Mouse (Mus musculus): Measurements from ENCODE around the gene Lig3. TPM values are rescaled to one million over a fixed set of nuclear protein-coding genes. Genes with fewer than 3 reads are reported as not detected.
"Not testable (repeated sequence)": the region's sequence is repeated elsewhere in the genome, so short reads cannot be mapped to it uniquely, and the experiment has no call there.

Gene Lig3
- polyA plus RNA-seq, 1 experiment from 2014 or later: 35.3 TPM

DNA sequence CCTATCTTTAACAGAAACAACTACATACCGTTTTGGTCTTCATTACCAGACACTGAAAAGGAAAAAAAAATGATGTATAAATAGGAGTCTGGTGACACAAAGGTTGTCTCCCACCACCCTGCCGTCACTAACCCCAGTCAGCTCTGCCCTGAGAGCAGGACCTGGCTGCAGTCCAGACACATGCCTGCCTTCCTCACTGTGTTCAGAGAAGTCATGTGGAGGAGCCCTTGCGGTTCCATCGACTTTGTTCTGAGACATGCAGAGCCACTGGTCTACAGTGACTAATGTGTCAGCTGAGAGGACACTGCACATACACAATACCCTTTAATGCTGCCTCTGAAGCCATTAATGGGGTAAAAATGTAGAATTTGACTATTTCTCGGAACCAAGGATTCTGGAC, 27.6 kb downstream of the Lig3 start:
- Histone ChIP-seq H3K27ac (replicated peaks; ENCODE audit: low read depth, low read length) (no peak overlapping the region), H3K9ac (replicated peaks; ENCODE audit: low read length) (no peak overlapping the region), H3K4me2 (ENCODE audit: low read length) (no peak overlapping the region), H3K4me1 (ENCODE audit: control insufficient read depth, insufficient read depth, low read length) (0 out of 2 replicates have a peak, but pooled peaks cover under 1% of the 10 kb centered on the region), H3K27me3 (ENCODE audit: control insufficient read depth, insufficient read depth, low read length) (no peaks in the 10 kb centered on the region), H3K4me3 (replicated peaks; ENCODE audit: low read depth, low read length) (no peak overlapping the region), H3K36me3 (ENCODE audit: control insufficient read depth, insufficient read depth, low read length) (peaks cover 5% of the 10 kb centered on the region), H3K9me3 (ENCODE audit: control insufficient read depth, low read length) (no peaks in the 10 kb centered on the region)
- 71% methylated on average over 5 of the region's 5 CpGs for WGBS
- DNase-seq: no peak
- ATAC-seq (ENCODE audit: low FRiP score, low TSS enrichment): no peak

DNA sequence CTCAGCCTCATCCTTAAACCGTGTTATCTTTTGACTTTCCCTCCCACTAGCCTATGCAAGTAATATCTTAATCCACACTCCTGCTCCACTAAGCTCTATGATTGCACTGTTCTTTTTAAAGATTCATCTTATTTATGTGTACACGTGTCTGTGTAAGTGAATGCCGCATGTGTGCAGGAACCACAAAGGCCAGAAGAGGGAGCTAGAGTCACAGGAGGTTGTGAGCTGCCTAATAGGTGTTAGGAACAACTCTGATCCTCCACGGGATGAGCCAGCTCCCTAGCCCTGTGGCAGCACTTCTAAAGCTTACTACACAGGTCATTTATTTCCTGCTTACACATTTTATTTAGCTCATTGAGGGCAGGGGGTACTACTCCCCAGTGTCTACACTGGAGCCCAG, 38.4 kb downstream of the Lig3 start:
- H3K9me3 ChIP-seq (ENCODE audit: control insufficient read depth, low read length): no peaks in the 10 kb centered on the region
- no peak overlapping the region for H3K27ac ChIP-seq (replicated peaks; ENCODE audit: low read depth, low read length)
- no peak overlapping the region for H3K9ac ChIP-seq (replicated peaks; ENCODE audit: low read length)
- no peak overlapping the region for H3K4me2 ChIP-seq (ENCODE audit: low read length)
- 62% methylated on average over 4 of the region's 4 CpGs for WGBS
- no peaks in the 10 kb centered on the region for H3K36me3 ChIP-seq (ENCODE audit: control insufficient read depth, insufficient read depth, low read length)
- no peak overlapping the region for H3K4me3 ChIP-seq (replicated peaks; ENCODE audit: low read depth, low read length)
- DNase-seq (peak; percentile 54), ATAC-seq (ENCODE audit: low FRiP score, low TSS enrichment) (no peak)
- no peaks in the 10 kb centered on the region for H3K27me3 ChIP-seq (ENCODE audit: control insufficient read depth, insufficient read depth, low read length)
- H3K4me1 ChIP-seq (ENCODE audit: control insufficient read depth, insufficient read depth, low read length): no peaks in the 10 kb centered on the region

- no peak overlapping the region for H3K4me3 ChIP-seq (replicated peaks; ENCODE audit: low read depth, low read length)
- ATAC-seq (ENCODE audit: low FRiP score, low TSS enrichment): no peak
- no peaks in the 10 kb centered on the region for H3K9me3 ChIP-seq (ENCODE audit: control insufficient read depth, low read length)
- DNase-seq: no peak
- no peak overlapping the region for H3K4me2 ChIP-seq (ENCODE audit: low read length)
- H3K36me3 ChIP-seq (ENCODE audit: control insufficient read depth, insufficient read depth, low read length): no peaks in the 10 kb centered on the region
- H3K27ac ChIP-seq (replicated peaks; ENCODE audit: low read depth, low read length): no peak overlapping the region
- no peak overlapping the region for H3K9ac ChIP-seq (replicated peaks; ENCODE audit: low read length)
- 91% methylated on average over 13 of the region's 13 CpGs for WGBS
- no peaks in the 10 kb centered on the region for H3K4me1 ChIP-seq (ENCODE audit: control insufficient read depth, insufficient read depth, low read length)
- H3K27me3 ChIP-seq (ENCODE audit: control insufficient read depth, insufficient read depth, low read length): no peaks in the 10 kb centered on the region
Observed at GRCm38 (mm10) chr11:82820788-82821456, 40.0 kb downstream of the Lig3 start.

DNA sequence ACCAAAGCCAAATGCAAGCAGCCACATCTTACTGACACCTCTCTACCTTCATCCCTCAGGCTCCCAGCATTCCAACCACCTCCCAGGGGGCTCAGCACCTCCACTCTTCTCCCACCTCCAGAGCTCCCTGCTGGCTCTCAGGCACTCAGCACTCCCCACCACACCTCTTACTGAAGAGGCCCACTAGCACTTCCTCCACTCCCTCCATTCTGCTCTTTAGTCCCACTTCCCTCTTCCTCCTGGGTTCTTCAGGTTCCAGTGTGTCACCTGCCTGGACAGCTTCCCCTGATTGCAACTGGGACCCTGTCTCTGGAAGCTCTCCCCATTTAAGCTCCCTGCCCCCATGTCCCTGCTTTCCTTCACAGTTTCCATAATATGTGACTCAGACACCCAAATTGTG, 45.9 kb downstream of the Lig3 start:
- H3K9me3 ChIP-seq (ENCODE audit: control insufficient read depth, low read length): no peaks in the 10 kb centered on the region
- no peak for ATAC-seq (ENCODE audit: low FRiP score, low TSS enrichment)

GRCm38 (mm10) chr11:82831008-82831893, 50.3 kb downstream of the Lig3 start:
- Histone ChIP-seq H3K9me3 (ENCODE audit: control insufficient read depth, low read length) (no peaks in the 10 kb centered on the region), H3K36me3 (ENCODE audit: control insufficient read depth, insufficient read depth, low read length) (no peaks in the 10 kb centered on the region), H3K27me3 (ENCODE audit: control insufficient read depth, insufficient read depth, low read length) (no peaks in the 10 kb centered on the region), H3K9ac (replicated peaks; ENCODE audit: low read length) (no peak overlapping the region), H3K4me1 (ENCODE audit: control insufficient read depth, insufficient read depth, low read length) (0 out of 2 replicates have a peak, but pooled peaks cover 3% of the 10 kb centered on the region), H3K4me2 (ENCODE audit: low read length) (peak overlapping the region; percentile 26), H3K27ac (replicated peaks; ENCODE audit: low read depth, low read length) (peak overlapping the region; percentile 20; the same call in 1 of the 2 replicates), H3K4me3 (replicated peaks; ENCODE audit: low read depth, low read length) (no peak overlapping the region)
- DNase-seq: peak; percentile 61
- 27% methylated on average over 10 of the region's 10 CpGs for WGBS
- ATAC-seq (ENCODE audit: low FRiP score, low TSS enrichment): no peak

More for the DNA sequence above, 45.9 kb downstream of the Lig3 start:
- Histone ChIP-seq H3K36me3 (ENCODE audit: control insufficient read depth, insufficient read depth, low read length) (no peaks in the 10 kb centered on the region), H3K27me3 (ENCODE audit: control insufficient read depth, insufficient read depth, low read length) (no peaks in the 10 kb centered on the region), H3K4me2 (ENCODE audit: low read length) (no peak overlapping the region), H3K9ac (replicated peaks; ENCODE audit: low read length) (no peak overlapping the region), H3K4me1 (ENCODE audit: control insufficient read depth, insufficient read depth, low read length) (0 out of 2 replicates have a peak, but pooled peaks cover under 1% of the 10 kb centered on the region), H3K4me3 (replicated peaks; ENCODE audit: low read depth, low read length) (no peak overlapping the region), H3K27ac (replicated peaks; ENCODE audit: low read depth, low read length) (no peak overlapping the region)
- no peak for DNase-seq

DNA sequence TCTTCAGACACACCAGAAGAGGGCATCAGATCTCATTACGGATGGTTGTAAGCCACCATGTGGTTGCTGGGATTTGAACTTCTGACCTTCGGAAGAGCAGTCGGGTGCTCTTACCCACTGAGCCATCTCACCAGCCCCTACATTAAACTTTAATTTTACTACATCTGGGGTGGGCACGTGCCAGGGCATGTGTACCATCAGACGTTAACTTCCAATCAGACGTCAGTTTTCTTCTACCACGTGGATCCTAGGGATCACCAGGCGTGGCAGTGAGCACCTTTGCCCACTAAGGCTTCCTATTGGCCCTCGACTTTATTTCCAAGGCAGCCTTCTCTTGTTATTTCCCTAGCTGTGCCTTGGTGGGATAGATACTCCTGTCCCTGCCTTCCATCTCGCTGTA, 51.5 kb downstream of the Lig3 start:
- H3K4me3 ChIP-seq (replicated peaks; ENCODE audit: low read depth, low read length); H3K27me3 ChIP-seq (ENCODE audit: control insufficient read depth, insufficient read depth, low read length); H3K4me2 ChIP-seq (ENCODE audit: low read length); H3K9me3 ChIP-seq (ENCODE audit: control insufficient read depth, low read length); H3K9ac ChIP-seq (replicated peaks; ENCODE audit: low read length); ATAC-seq (ENCODE audit: low FRiP score, low TSS enrichment); H3K4me1 ChIP-seq (ENCODE audit: control insufficient read depth, insufficient read depth, low read length); H3K27ac ChIP-seq (replicated peaks; ENCODE audit: low read depth, low read length); H3K36me3 ChIP-seq (ENCODE audit: control insufficient read depth, insufficient read depth, low read length); DNase-seq: not testable (repeated sequence)
- 83% methylated on average over 10 of the region's 10 CpGs for WGBS

DNA sequence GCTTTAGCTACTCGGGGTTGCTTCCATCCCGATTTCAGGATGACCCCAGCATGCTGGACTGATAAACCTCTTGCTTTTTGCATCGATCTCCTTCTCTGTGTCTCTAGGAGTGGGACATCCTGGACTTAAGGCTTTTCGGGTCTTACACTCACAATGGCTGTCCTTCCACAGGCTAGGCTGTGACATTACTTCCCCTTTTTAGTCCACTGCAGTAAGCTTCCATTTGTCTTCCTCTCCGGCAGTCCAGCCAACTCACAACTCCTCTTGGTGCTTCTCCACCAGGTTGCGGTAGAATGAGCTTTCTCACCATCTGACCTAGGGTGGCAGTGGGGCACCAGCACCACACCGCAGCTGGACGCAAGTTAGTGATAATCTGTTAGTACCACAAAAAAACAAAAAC, 53.0 kb downstream of the Lig3 start:
- Histone ChIP-seq H3K4me3 (replicated peaks; ENCODE audit: low read depth, low read length) (no peak overlapping the region), H3K4me2 (ENCODE audit: low read length) (no peak overlapping the region), H3K36me3 (ENCODE audit: control insufficient read depth, insufficient read depth, low read length) (no peaks in the 10 kb centered on the region), H3K4me1 (ENCODE audit: control insufficient read depth, insufficient read depth, low read length) (peaks cover 13% of the 10 kb centered on the region), H3K27ac (replicated peaks; ENCODE audit: low read depth, low read length) (no peak overlapping the region), H3K27me3 (ENCODE audit: control insufficient read depth, insufficient read depth, low read length) (no peaks in the 10 kb centered on the region), H3K9ac (replicated peaks; ENCODE audit: low read length) (no peak overlapping the region), H3K9me3 (ENCODE audit: control insufficient read depth, low read length) (no peaks in the 10 kb centered on the region)
- WGBS: 95% methylated on average over 8 of the region's 8 CpGs
- DNase-seq (no peak), ATAC-seq (ENCODE audit: low FRiP score, low TSS enrichment) (no peak)

DNA sequence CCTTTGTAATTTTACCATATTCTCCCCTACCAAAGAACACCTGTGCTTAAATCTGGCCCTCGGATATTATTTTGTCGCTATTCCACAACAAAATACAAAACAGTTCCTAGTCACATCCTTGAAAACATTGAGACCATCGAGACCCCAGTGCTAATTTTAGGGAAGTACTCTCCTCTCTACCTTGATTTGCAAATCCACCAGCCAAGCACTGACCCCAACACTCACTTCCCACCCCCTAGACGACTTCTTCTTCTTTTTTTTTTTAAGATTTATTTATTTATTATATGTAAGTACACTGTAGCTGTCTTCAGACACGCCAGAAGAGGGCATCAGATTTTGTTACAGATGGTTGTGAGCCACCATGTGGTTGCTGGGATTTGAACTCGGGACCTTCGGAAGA, 53.5 kb downstream of the Lig3 start:
- H3K36me3 ChIP-seq (ENCODE audit: control insufficient read depth, insufficient read depth, low read length); H3K27ac ChIP-seq (replicated peaks; ENCODE audit: low read depth, low read length); H3K9me3 ChIP-seq (ENCODE audit: control insufficient read depth, low read length); H3K4me2 ChIP-seq (ENCODE audit: low read length); H3K4me3 ChIP-seq (replicated peaks; ENCODE audit: low read depth, low read length); ATAC-seq (ENCODE audit: low FRiP score, low TSS enrichment); H3K27me3 ChIP-seq (ENCODE audit: control insufficient read depth, insufficient read depth, low read length); DNase-seq; H3K9ac ChIP-seq (replicated peaks; ENCODE audit: low read length): not testable (repeated sequence)
- peaks cover 13% of the 10 kb centered on the region for H3K4me1 ChIP-seq (ENCODE audit: control insufficient read depth, insufficient read depth, low read length)
- 91% methylated on average over 7 of the region's 7 CpGs for WGBS

All from midbrain, embryonic 14.5 days (tissue).